Mouse (Mus musculus) mouse embryonic stem cell (cell line): ENCODE results near the gene Dupd1.

Source experiments
- in situ Hi-C, 2 experiments: fragments of 300-500 bp; cut with MboI; formaldehyde crosslinking; loops; 1 replicate in 1 of 2; 3 replicates in 1 of 2; pipeline ENCODE4 v1.14.3; 2019 to 2020; ENCODE audit warnings: low sequenced_read_pairs in 2 of 2, low pct_unique_long_range_greater_than_20kb in 1 of 2, mixed read lengths in 1 of 2; ENCODE audit not compliant: unreplicated experiment in 1 of 2

Gene Dupd1

GRCm38 (mm10) chr14:21631665-21632200, 82.6 kb downstream of the Dupd1 start:
- in situ Hi-C loops = no loop called here
